Mouse (Mus musculus) intestine, postnatal 0 days (tissue): Measurements from ENCODE around the gene Zfp595. TPM values are rescaled to one million over a fixed set of nuclear protein-coding genes. Genes with fewer than 3 reads are reported as not detected.
"Not testable (repeated sequence)": the region's sequence is repeated elsewhere in the genome, so short reads cannot be mapped to it uniquely, and the experiment has no call there.

ENCODE experiments used
- ATAC-seq: fragments of 200-750 bp; cut with Nextera tagmentation; 2 replicates; pipeline ENCODE4 v1.8.0; 2017; ENCODE audit warnings: mild to moderate bottlenecking, moderate TSS enrichment, moderate library complexity
- H3K27ac ChIP-seq: fragments of 300-500 bp; sonication (generic); 2 replicates; pipeline ENCODE4 v1.5.1; 2014; ENCODE audit warnings: mild to moderate bottlenecking, low read depth, low read length, moderate library complexity
- H3K27me3 ChIP-seq: fragments of 300-500 bp; sonication (generic); replicated peaks from 2 replicates; pipeline ENCODE4 v1.6.1; 2014; ENCODE audit warnings: low read length, mixed read lengths; ENCODE audit not compliant: control insufficient read depth, insufficient read depth
- H3K36me3 ChIP-seq: fragments of 300-500 bp; sonication (generic); 2 replicates; pipeline ENCODE4 v1.6.1; 2014; ENCODE audit warnings: mild to moderate bottlenecking, moderate library complexity; ENCODE audit not compliant: control insufficient read depth, insufficient read depth
- H3K4me1 ChIP-seq: fragments of 300-500 bp; sonication (generic); replicated peaks from 2 replicates; pipeline ENCODE4 v1.6.1; 2014; ENCODE audit warnings: antibody characterized with exemption, low read length, mixed read lengths; ENCODE audit not compliant: control insufficient read depth, insufficient read depth
- H3K4me2 ChIP-seq: fragments of 300-500 bp; sonication (generic); replicated peaks from 2 replicates; pipeline ENCODE4 v1.6.1; 2014; ENCODE audit warnings: low read depth, mild to moderate bottlenecking, moderate library complexity
- H3K4me3 ChIP-seq: fragments of 300-500 bp; sonication (generic); 2 replicates; pipeline ENCODE4 v1.5.1; 2014; ENCODE audit warnings: low read depth, low read length
- H3K9ac ChIP-seq: fragments of 300-500 bp; sonication (generic); 2 replicates; pipeline ENCODE4 v1.6.1; 2014; ENCODE audit warnings: mild to moderate bottlenecking, low read depth, low read length
- H3K9me3 ChIP-seq: fragments of 300-500 bp; sonication (generic); 2 replicates; pipeline ENCODE4 v1.6.1; 2016; ENCODE audit warnings: mixed run types; ENCODE audit not compliant: control insufficient read depth
- CTCF ChIP-seq: sonication (generic); IDR thresholded peaks from 2 replicates; pipeline ENCODE4 v1.5.1; 2016; ENCODE audit warnings: low read depth, mild to moderate bottlenecking, control low read depth, antibody characterized with exemption, moderate library complexity
- WGBS: fragments of 180-500 bp; shearing (Covaris S2); extraction: QIAGEN DNeasy Blood & Tissue Kit; methylation state at CpG from one replicate; pipeline ENCODE4 v1.1.7; 2014; 5-methylcytosine and 5-hydroxymethylcytosine counted together
- polyA plus RNA-seq: library from polyadenylated mRNA; unstranded; fragments of >200 nt; fragmentation: Nextera tagmentation; extraction: Ambion mirVana; gene quantifications from 2 replicates; pipeline ENCODE4 v1.2.1, GENCODE M21; 2015

Zfp595 gene
- polyA plus RNA-seq: 1.0 and 1.1 TPM in 2 replicates

GRCm38 (mm10) chr13:67332019-67332724, at the start of gene Zfp595:
Zfp595 (minus strand) TSS chr13:67332570.
- H3K4me2 ChIP-seq: peak within 1 kb of the TSS; percentile 66
- H3K4me1 ChIP-seq: 0 out of 2 replicates have a peak, but pooled peaks cover 3% of the 10 kb centered on the region
- ATAC-seq: peak; percentile 88
- TF ChIP-seq CTCF: peak; percentile 73
- H3K27ac ChIP-seq: peak within 1 kb of the TSS; percentile 3; the same call in 1 of the 2 replicates
- peak within 1 kb of the TSS; percentile 45 for H3K9ac ChIP-seq
- WGBS: 6% methylated on average over 17 of the region's 17 CpGs
- no peaks in the 10 kb centered on the region for H3K36me3 ChIP-seq
- peak within 1 kb of the TSS; percentile 44 for H3K4me3 ChIP-seq
- H3K27me3 ChIP-seq: no peaks in the 10 kb centered on the region
- H3K9me3 ChIP-seq: no peaks in the 10 kb centered on the region

DNA sequence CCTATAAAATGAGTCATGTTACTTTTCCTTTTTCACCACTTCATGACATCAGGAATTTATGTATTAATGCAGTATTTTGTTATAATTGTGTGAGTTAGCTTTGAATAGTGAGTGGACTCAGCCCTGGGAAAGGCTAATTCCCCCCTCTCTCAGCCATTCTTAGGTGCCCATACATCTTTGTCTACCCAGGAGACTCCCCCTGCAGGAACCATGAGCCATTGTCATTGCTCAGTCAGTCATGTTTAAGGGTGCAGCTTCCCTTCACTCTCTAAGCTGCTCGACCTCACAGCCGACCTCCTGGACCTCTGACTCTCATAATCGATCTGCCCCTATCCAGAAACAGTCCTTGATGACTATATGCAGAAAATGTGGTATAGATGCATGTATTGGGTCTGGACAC, 43.9 kb upstream of the Zfp595 start:
- not testable (repeated sequence) for H3K27ac ChIP-seq, H3K9me3 ChIP-seq, H3K9ac ChIP-seq, H3K4me2 ChIP-seq, H3K36me3 ChIP-seq, H3K27me3 ChIP-seq, H3K4me3 ChIP-seq, H3K4me1 ChIP-seq, ATAC-seq
- 68% methylated on average over 3 of the region's 3 CpGs for WGBS
- peak; percentile 20; the same call in 1 of the 2 replicates for TF ChIP-seq CTCF

- not testable (repeated sequence) for H3K4me1 ChIP-seq, H3K36me3 ChIP-seq, H3K9me3 ChIP-seq, H3K27ac ChIP-seq, H3K27me3 ChIP-seq
- Histone ChIP-seq H3K4me3 (peak within 1 kb of the TSS; percentile 43), H3K9ac (peak within 1 kb of the TSS; percentile 12; the same call in 1 of the 2 replicates), H3K4me2 (peak within 1 kb of the TSS; percentile 61)
- ATAC-seq: peak; percentile 95
- WGBS: 12% methylated on average over 13 of the region's 15 CpGs
Measured at GRCm38 (mm10) chr13:67375050-67375911, 42.9 kb upstream of the Zfp595 start, which contains the start of the genes Gm28041 and Zfp456. Gm28041 (minus strand) TSS chr13:67375733. Zfp456 (minus strand) TSS chr13:67375810.

DNA sequence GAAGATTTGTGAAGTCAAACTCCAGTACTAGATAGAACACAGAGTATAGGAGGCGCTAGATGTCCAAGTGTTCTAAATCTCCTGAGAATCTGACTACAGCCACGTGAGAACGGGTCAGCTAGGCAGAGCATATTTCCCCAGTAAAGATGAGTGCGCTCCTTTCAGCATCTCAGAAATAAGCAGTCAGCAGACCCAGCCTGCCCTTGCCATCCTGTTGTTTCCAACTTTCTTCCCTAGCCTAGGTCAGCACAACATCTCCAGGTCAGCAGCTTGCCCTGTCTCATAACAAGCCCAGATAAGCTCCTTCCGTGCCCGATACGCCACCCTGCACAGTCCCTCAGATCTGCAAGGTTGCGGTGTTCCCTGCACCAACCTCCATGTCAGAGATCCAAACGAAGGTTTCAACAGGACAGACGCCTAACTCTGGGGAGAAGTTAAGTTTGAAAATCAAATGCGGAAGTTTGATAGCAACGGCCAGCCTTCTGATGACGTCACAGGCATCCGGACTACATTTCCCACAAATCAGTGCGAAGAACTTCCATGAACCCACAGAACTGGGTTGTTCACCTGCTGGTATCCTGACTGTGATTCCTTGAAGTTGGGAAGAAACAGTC, 27.9 kb upstream of the Zfp595 start, which contains the start of the genes Gm28044 and Zfp953:
Gene Gm28044, minus strand, starts transcription at position 406 of the 614 bp plus-strand sequence.
Gene Zfp953, minus strand, starts transcription at position 475 of the 614 bp plus-strand sequence.
- Histone ChIP-seq H3K4me1 (peaks cover 5% of the 10 kb centered on the region; the same call in 1 of the 2 replicates), H3K36me3 (no peaks in the 10 kb centered on the region), H3K4me3 (peak within 1 kb of the TSS; percentile 78), H3K4me2 (peak within 1 kb of the TSS; percentile 67), H3K27ac (peak within 1 kb of the TSS; percentile 67), H3K9me3 (no peaks in the 10 kb centered on the region), H3K27me3 (no peaks in the 10 kb centered on the region), H3K9ac (peak within 1 kb of the TSS; percentile 55)
- peak; percentile 96 for ATAC-seq
- peak; percentile 62 for TF ChIP-seq CTCF
- WGBS: under 1% methylated on average over 15 of the region's 15 CpGs

GRCm38 (mm10) chr13:67351854-67352253, 19.5 kb upstream of the Zfp595 start:
- no peak overlapping the region for H3K4me3 ChIP-seq
- H3K4me1 ChIP-seq: no peaks in the 10 kb centered on the region
- H3K36me3 ChIP-seq: no peaks in the 10 kb centered on the region
- no peaks in the 10 kb centered on the region for H3K27me3 ChIP-seq
- TF ChIP-seq CTCF: no peak
- no peaks in the 10 kb centered on the region for H3K9me3 ChIP-seq
- no peak overlapping the region for H3K9ac ChIP-seq
- no peak overlapping the region for H3K4me2 ChIP-seq
- no peak for ATAC-seq
- H3K27ac ChIP-seq: no peak overlapping the region

- H3K36me3 ChIP-seq: peaks cover 18% of the 10 kb centered on the region
- H3K4me2 ChIP-seq: no peak overlapping the region
- 92% methylated on average over 2 of the region's 2 CpGs for WGBS
- no peak overlapping the region for H3K9ac ChIP-seq
- H3K4me1 ChIP-seq: no peaks in the 10 kb centered on the region
- no peak for TF ChIP-seq CTCF
- H3K4me3 ChIP-seq: no peak overlapping the region
- ATAC-seq: no peak
- no peaks in the 10 kb centered on the region for H3K9me3 ChIP-seq
- no peak overlapping the region for H3K27ac ChIP-seq
- H3K27me3 ChIP-seq: no peaks in the 10 kb centered on the region
Measured at GRCm38 (mm10) chr13:67343422-67343821, 11.1 kb upstream of the Zfp595 start.
